Mouse (Mus musculus): ENCODE results near the gene Unc5cl.

- no peak for TF ChIP-seq POLR2A (IDR thresholded peaks at IDR 0.05; ENCODE audit: insufficient read depth, low read depth, low read length)
- no peak for TF ChIP-seq EP300 (IDR thresholded peaks at IDR 0.05; ENCODE audit: insufficient read depth, low read depth, low read length)
- no peak for TF ChIP-seq CTCF (IDR thresholded peaks at IDR 0.05)
Measured at GRCm38 (mm10) chr17:48462096-48462495, 7.4 kb downstream of the Unc5cl start.
